Mouse (Mus musculus): ENCODE measurements around the gene Sgsm1. TPM values are rescaled to one million over a fixed set of nuclear protein-coding genes. Genes with fewer than 3 reads are reported as not detected.
A peak's percentile ranks its signal among the peaks of the same experiment; 100 is the strongest.
"Not testable (repeated sequence)": the region's sequence is repeated elsewhere in the genome, so short reads cannot be mapped to it uniquely, and the experiment has no call there.

The Sgsm1 gene
- polyA plus RNA-seq, 1 experiment from 2014 or later = 15.7 TPM

DNA sequence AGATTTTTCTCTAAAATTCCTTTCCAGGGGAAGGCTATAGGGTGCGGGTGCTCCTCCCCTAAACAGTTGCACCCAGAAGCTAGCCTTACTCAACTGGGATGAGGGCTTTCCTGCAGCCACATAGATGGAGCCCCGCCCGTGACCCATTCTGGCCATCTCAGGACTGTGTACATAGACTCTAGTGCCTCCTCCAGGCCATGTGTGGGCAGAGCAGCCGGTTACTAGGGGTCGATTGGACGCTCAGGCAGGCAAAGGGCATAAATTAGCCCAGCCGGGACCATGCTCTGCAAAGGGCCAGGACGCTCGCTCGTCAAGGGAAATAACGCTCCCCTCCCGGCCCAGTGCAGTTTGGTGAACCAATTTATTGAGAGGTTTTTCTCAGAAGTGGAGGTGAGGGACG is 38.0 kb upstream of the Sgsm1 start:
- no peak overlapping the region for H3K27ac ChIP-seq (ENCODE audit: low read depth, low read length)
- H3K36me3 ChIP-seq (ENCODE audit: control insufficient read depth, insufficient read depth, low read length) = no peaks in the 10 kb centered on the region
- no peak overlapping the region for H3K4me2 ChIP-seq (ENCODE audit: low read depth, low read length, severe bottlenecking)
- H3K9ac ChIP-seq (ENCODE audit: low read length) = no peak overlapping the region
- H3K4me1 ChIP-seq (replicated peaks; ENCODE audit: control insufficient read depth, insufficient read depth, low read length) = peaks cover 16% of the 10 kb centered on the region
- no peaks in the 10 kb centered on the region for H3K9me3 ChIP-seq (ENCODE audit: control insufficient read depth, low read length)
- no peak overlapping the region for H3K4me3 ChIP-seq (ENCODE audit: low read depth, low read length)
- ATAC-seq (replicated peaks; ENCODE audit: low FRiP score) = no peak; the same call in 1 of the 2 replicates
- DNase-seq (ENCODE audit: low spot score) = peak; percentile 70
- WGBS = 13% methylated on average over 13 of the region's 13 CpGs
- peaks cover 28% of the 10 kb centered on the region for H3K27me3 ChIP-seq (ENCODE audit: control insufficient read depth, insufficient read depth, low read length)

DNA sequence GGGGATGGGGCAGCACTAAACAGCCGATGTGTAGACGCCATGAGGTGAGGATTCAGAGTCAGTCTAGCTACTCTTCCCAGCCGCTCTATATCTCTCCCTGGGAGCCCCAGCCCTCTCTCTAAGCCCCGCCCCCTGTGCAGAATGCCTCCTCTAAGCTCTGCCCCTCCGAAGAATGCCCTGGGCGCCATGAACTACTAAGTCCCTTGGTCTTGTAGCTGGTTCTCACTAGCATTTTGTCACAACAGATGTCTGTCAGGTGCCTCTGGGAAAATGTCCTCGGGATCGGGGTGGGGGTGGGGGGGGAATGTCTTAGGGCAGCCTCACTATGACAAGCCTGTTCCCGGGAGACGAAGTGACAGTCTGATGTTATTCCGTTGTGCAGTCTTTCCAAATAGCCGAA is 37.0 kb upstream of the Sgsm1 start:
- Histone ChIP-seq H3K27ac (ENCODE audit: low read depth, low read length) (no peak overlapping the region), H3K4me1 (replicated peaks; ENCODE audit: control insufficient read depth, insufficient read depth, low read length) (peaks cover 13% of the 10 kb centered on the region), H3K36me3 (ENCODE audit: control insufficient read depth, insufficient read depth, low read length) (no peaks in the 10 kb centered on the region), H3K27me3 (ENCODE audit: control insufficient read depth, insufficient read depth, low read length) (peaks cover 28% of the 10 kb centered on the region), H3K4me3 (ENCODE audit: low read depth, low read length) (no peak overlapping the region), H3K4me2 (ENCODE audit: low read depth, low read length, severe bottlenecking) (no peak overlapping the region), H3K9me3 (ENCODE audit: control insufficient read depth, low read length) (no peaks in the 10 kb centered on the region), H3K9ac (ENCODE audit: low read length) (no peak overlapping the region)
- ATAC-seq (replicated peaks; ENCODE audit: low FRiP score) (no peak), DNase-seq (ENCODE audit: low spot score) (no peak)
- WGBS = 27% methylated on average over 12 of the region's 12 CpGs

- H3K4me1 ChIP-seq (replicated peaks; ENCODE audit: control insufficient read depth, insufficient read depth, low read length) = not testable (repeated sequence)
Measured at GRCm38 (mm10) chr5:113346651-113347050, 36.1 kb upstream of the Sgsm1 start.

DNA sequence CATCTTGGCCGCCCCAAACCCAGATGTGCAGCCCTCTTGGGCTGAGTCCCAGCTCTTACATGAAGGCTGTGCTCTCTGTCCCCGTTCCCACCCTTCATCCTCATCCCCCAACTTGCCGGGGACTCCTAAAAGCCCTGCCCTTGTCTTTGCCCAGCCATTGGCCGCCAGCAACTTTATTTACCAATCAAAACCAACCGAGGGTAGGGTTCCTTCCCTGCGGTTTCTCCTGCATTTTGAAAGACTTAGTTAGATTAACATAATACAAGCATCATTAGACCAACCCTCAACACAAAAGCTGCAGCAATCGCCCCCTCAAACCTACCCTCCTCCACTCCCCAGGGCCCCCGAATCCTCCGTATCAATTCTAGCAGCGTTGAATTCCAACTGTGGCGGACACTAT is 35.2 kb upstream of the Sgsm1 start:
- no peak overlapping the region for H3K27ac ChIP-seq (ENCODE audit: low read depth, low read length)
- H3K9ac ChIP-seq (ENCODE audit: low read length) = no peak overlapping the region
- H3K4me2 ChIP-seq (ENCODE audit: low read depth, low read length, severe bottlenecking) = peak overlapping the region; percentile 9; the same call in 1 of the 2 replicates
- whole genome bisulfite sequencing = 3% methylated on average over 11 of the region's 11 CpGs
- H3K36me3 ChIP-seq (ENCODE audit: control insufficient read depth, insufficient read depth, low read length) = no peaks in the 10 kb centered on the region
- H3K4me1 ChIP-seq (replicated peaks; ENCODE audit: control insufficient read depth, insufficient read depth, low read length) = peaks cover 6% of the 10 kb centered on the region; the same call in 1 of the 2 replicates
- peaks cover 28% of the 10 kb centered on the region for H3K27me3 ChIP-seq (ENCODE audit: control insufficient read depth, insufficient read depth, low read length)
- no peak for ATAC-seq (replicated peaks; ENCODE audit: low FRiP score)
- no peak overlapping the region for H3K4me3 ChIP-seq (ENCODE audit: low read depth, low read length)
- H3K9me3 ChIP-seq (ENCODE audit: control insufficient read depth, low read length) = no peaks in the 10 kb centered on the region
- DNase-seq (ENCODE audit: low spot score) = no peak

More at GRCm38 (mm10) chr5:113346651-113347050, 36.1 kb upstream of the Sgsm1 start:
- not testable (repeated sequence) for H3K27ac ChIP-seq (ENCODE audit: low read depth, low read length); ATAC-seq (replicated peaks; ENCODE audit: low FRiP score); H3K9me3 ChIP-seq (ENCODE audit: control insufficient read depth, low read length); DNase-seq (ENCODE audit: low spot score); H3K4me3 ChIP-seq (ENCODE audit: low read depth, low read length); H3K9ac ChIP-seq (ENCODE audit: low read length); H3K36me3 ChIP-seq (ENCODE audit: control insufficient read depth, insufficient read depth, low read length); H3K4me2 ChIP-seq (ENCODE audit: low read depth, low read length, severe bottlenecking)
- peaks cover 28% of the 10 kb centered on the region for H3K27me3 ChIP-seq (ENCODE audit: control insufficient read depth, insufficient read depth, low read length)
- 54% methylated on average over 6 of the region's 6 CpGs for WGBS

DNA sequence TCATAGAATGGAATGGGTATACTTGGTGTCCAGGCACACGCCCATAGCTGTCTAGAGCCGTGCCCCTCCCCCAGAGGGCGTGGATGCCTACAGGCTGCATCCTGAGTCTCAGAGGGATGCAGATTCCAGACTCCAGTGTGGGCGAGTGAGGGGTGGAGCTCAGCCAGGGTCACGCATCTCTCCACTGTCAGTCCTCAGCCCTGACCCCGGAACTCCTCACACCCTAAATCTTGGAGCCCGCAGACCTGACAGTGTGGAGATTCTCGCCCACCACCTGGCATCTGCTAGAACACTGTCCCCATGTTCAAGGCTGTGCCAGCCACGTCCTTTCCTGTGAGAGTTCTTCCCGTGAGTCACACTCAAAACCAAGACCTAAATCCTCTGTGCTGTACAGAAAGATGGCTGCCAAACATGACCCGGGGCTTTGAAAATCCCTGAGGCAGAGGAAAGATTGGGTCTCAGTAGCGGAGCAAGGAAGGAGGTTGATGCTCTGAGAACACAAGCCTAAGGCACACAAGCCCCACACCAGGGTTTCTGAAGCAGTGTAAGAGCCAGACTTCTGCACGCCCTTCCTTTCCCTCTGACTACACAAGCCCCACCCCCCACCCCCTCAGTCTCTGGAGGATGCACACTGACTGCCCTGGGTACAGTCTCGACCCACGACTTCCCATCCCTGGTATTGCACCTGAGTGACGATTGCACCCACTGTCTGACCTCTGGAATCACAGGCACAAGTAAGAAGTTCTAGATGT is 34.2 kb upstream of the Sgsm1 start:
- H3K9me3 ChIP-seq (ENCODE audit: control insufficient read depth, low read length) = no peaks in the 10 kb centered on the region
- no peak overlapping the region for H3K4me2 ChIP-seq (ENCODE audit: low read depth, low read length, severe bottlenecking)
- H3K27ac ChIP-seq (ENCODE audit: low read depth, low read length) = no peak overlapping the region
- no peak overlapping the region for H3K9ac ChIP-seq (ENCODE audit: low read length)
- H3K4me3 ChIP-seq (ENCODE audit: low read depth, low read length) = no peak overlapping the region
- no peaks in the 10 kb centered on the region for H3K36me3 ChIP-seq (ENCODE audit: control insufficient read depth, insufficient read depth, low read length)
- H3K4me1 ChIP-seq (replicated peaks; ENCODE audit: control insufficient read depth, insufficient read depth, low read length) = peaks cover 4% of the 10 kb centered on the region; the same call in 1 of the 2 replicates
- WGBS = 32% methylated on average over 16 of the region's 16 CpGs
- DNase-seq (ENCODE audit: low spot score) = no peak
- no peak for ATAC-seq (replicated peaks; ENCODE audit: low FRiP score)
- peaks cover 28% of the 10 kb centered on the region for H3K27me3 ChIP-seq (ENCODE audit: control insufficient read depth, insufficient read depth, low read length)

DNA sequence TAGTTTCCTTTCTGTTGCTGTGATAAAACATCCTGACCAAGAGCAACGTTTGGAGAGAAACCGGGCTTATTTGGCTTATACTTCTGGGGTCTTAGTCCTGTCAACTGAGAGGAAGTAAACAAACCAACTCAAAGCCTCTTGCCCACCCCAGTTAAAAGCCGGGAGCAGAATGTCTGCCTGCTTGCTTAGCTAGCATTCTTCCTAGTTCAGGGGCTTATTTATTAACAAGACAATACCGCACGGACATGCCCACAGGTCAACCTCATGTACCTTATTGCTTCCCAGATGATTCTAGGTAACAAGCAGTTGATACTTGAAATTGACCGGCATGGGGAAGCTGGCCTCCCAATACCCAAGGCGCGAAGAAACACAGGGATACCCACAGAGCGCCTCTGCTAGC is 25.7 kb upstream of the Sgsm1 start:
- Histone ChIP-seq H3K4me1 (replicated peaks; ENCODE audit: control insufficient read depth, insufficient read depth, low read length) (peaks cover 3% of the 10 kb centered on the region; the same call in 1 of the 2 replicates), H3K9me3 (ENCODE audit: control insufficient read depth, low read length) (no peaks in the 10 kb centered on the region; the same call in 1 of the 2 replicates), H3K4me2 (ENCODE audit: low read depth, low read length, severe bottlenecking) (peak overlapping the region; percentile 45; the same call in 1 of the 2 replicates), H3K27ac (ENCODE audit: low read depth, low read length) (no peak overlapping the region), H3K4me3 (ENCODE audit: low read depth, low read length) (no peak overlapping the region), H3K36me3 (ENCODE audit: control insufficient read depth, insufficient read depth, low read length) (no peaks in the 10 kb centered on the region), H3K27me3 (ENCODE audit: control insufficient read depth, insufficient read depth, low read length) (peaks cover 35% of the 10 kb centered on the region), H3K9ac (ENCODE audit: low read length) (no peak overlapping the region)
- WGBS = 20% methylated on average over 9 of the region's 9 CpGs
- DNase-seq (ENCODE audit: low spot score) = no peak
- no peak for ATAC-seq (replicated peaks; ENCODE audit: low FRiP score)

DNA sequence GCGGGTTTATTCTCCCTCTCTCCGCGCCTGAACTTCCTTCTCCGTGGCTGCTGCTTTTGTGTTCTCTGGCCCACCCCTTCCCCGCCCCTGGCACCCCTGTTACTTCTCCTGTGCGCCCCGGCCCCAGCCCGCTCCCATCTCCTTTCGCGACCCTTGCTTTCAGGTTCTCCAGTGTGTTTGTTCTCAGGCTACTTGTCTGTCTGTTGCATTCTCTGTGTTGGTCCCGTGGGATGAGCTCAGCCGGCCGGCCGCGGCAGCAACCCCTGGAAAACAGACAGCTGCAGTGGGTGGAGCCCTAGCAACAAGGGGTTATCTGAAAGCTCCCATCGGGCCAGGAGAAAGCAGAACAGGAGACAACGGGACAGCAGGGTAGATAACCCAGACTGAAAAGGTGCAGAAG is 25.1 kb upstream of the Sgsm1 start:
- Histone ChIP-seq H3K9ac (ENCODE audit: low read length) (no peak overlapping the region), H3K4me1 (replicated peaks; ENCODE audit: control insufficient read depth, insufficient read depth, low read length) (peaks cover 3% of the 10 kb centered on the region; the same call in 1 of the 2 replicates), H3K4me3 (ENCODE audit: low read depth, low read length) (peak overlapping the region; percentile 27), H3K9me3 (ENCODE audit: control insufficient read depth, low read length) (no peaks in the 10 kb centered on the region; the same call in 1 of the 2 replicates), H3K27ac (ENCODE audit: low read depth, low read length) (no peak overlapping the region), H3K4me2 (ENCODE audit: low read depth, low read length, severe bottlenecking) (peak overlapping the region; percentile 45), H3K36me3 (ENCODE audit: control insufficient read depth, insufficient read depth, low read length) (no peaks in the 10 kb centered on the region), H3K27me3 (ENCODE audit: control insufficient read depth, insufficient read depth, low read length) (peaks cover 35% of the 10 kb centered on the region)
- 2% methylated on average over 17 of the region's 17 CpGs for WGBS
- no peak for ATAC-seq (replicated peaks; ENCODE audit: low FRiP score)
- no peak for DNase-seq (ENCODE audit: low spot score)

DNA sequence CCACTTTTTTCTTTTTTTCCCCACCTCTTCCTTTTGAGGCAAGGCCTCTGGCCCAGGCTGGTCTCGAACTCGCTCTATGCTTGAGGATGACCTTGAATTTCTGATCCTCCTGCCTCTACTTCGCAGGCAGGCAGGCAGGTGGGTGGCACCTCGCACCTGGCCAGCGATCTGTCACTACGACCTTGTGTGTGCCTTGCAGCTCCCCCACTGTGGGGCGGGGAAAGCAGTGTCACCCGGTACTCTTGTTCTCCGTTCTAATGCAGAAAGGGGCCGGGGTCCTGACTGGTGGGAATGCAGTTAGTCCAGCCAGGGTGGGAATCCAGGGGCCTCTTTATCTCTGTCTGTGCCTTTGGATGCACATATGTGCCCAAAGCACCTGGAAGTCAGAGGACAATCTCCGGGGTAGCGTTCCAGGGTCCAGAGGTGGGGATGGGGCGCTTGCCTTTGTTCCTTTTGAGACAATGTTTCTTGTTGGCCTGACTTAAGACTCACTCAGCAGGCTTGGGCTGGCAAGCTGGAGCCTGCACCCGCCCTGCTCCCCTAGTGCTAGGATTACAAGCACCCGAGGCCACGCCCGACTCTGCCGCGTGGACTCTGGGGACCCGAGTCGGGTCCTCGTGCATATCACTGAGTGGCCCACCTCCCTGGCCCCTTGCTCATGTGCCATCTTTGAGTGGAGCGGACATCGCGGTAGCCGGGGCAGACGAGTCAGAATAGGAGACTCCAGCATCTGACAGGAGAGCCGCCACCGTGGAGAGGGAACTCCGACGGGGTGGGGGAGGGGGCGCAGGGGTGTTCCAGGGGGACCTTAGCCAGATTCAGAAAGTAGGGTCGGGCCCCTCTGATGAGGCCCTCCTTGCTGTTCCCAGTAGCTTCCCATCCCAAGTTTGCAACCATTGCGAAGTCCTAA is 24.3 kb upstream of the Sgsm1 start:
- Histone ChIP-seq H3K36me3 (ENCODE audit: control insufficient read depth, insufficient read depth, low read length) (no peaks in the 10 kb centered on the region), H3K27me3 (ENCODE audit: control insufficient read depth, insufficient read depth, low read length) (peaks cover 35% of the 10 kb centered on the region), H3K4me2 (ENCODE audit: low read depth, low read length, severe bottlenecking) (peak overlapping the region; percentile 45; the same call in 1 of the 2 replicates), H3K4me1 (replicated peaks; ENCODE audit: control insufficient read depth, insufficient read depth, low read length) (peaks cover 3% of the 10 kb centered on the region; the same call in 1 of the 2 replicates), H3K9ac (ENCODE audit: low read length) (no peak overlapping the region), H3K4me3 (ENCODE audit: low read depth, low read length) (peak overlapping the region; percentile 27), H3K9me3 (ENCODE audit: control insufficient read depth, low read length) (no peaks in the 10 kb centered on the region; the same call in 1 of the 2 replicates), H3K27ac (ENCODE audit: low read depth, low read length) (no peak overlapping the region)
- 6% methylated on average over 34 of the region's 34 CpGs for WGBS
- ATAC-seq (replicated peaks; ENCODE audit: low FRiP score) = no peak
- DNase-seq (ENCODE audit: low spot score) = no peak

Measured in forebrain, embryonic 11.5 days (tissue).